Mouse (Mus musculus): ENCODE measurements around the gene Fgfr1op. TPM values are rescaled to one million over a fixed set of nuclear protein-coding genes. Genes with fewer than 3 reads are reported as not detected.

The Fgfr1op gene
- total RNA-seq, 2 experiments from 2014 or later, result 19.8 to 20.8 TPM

Other genes with a start within 250 kb of the Fgfr1op start
- gene Tagap, start 239.5 kb upstream of the Fgfr1op start, total RNA-seq (2021), result 1 to 10 TPM; 4.8 to 5.2 TPM
- gene Rsph3a, start 219.9 kb upstream of the Fgfr1op start, total RNA-seq (2021), result 10 to 100 TPM; 42.8 to 45.5 TPM
- under 1 TPM; 0.18 to 0.28 TPM for gene Gm49673, start 17.7 kb upstream of the Fgfr1op start, total RNA-seq (2021)
- 1 to 10 TPM; 4.9 to 7.2 TPM for gene Rnaset2a, start 17.4 kb upstream of the Fgfr1op start, total RNA-seq (2021)
- gene Ccr6, start 70.5 kb downstream of the Fgfr1op start, total RNA-seq (2021), result not detected
- 100 to 1,000 TPM; 193 to 201 TPM for gene Mpc1, start 117.4 kb downstream of the Fgfr1op start, total RNA-seq (2021)
- 10 to 100 TPM; 63.7 to 64.0 TPM for gene Sft2d1, start 145.6 kb downstream of the Fgfr1op start, total RNA-seq (2021)
- gene Prr18, start 172.0 kb downstream of the Fgfr1op start, total RNA-seq (2021), result 10 to 100 TPM; 10.1 to 10.8 TPM
- gene T2, start 190.5 kb downstream of the Fgfr1op start, total RNA-seq (2021), result under 1 TPM in 1 of 2 experiments, not detected in 1; 0.47 TPM

Data from left cerebral cortex, postnatal 10 days (tissue).